12 mouse cellular contexts compared by ENCODE assay signal in the genomic region with DNA sequence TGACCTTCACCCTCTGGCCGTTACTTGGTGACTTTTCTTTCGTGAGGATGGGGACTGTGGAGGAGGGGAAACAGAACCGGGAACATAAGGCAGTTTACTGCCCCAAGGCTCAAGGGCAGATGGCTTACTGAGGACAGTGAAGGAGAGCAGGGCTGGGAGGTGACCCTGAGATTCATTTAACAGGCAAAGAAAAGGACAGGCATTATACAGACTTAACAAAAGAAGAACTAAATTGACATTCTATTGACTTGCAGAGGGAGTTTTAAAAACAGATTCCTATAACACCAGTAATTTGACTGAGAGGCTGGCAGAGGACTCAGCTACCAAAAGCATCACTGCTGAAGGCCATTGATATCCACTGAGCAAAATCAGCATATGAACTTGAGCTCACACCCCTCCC.
"Had no signal": no experiment of that assay in that cellular context is flagged by ENCODE, and none has a peak within 500 bp of the region (broad histone marks: within the 10 kb centered on the region; RNA-seq: fewer than 3 reads in every experiment).

No protein-coding gene starts in this region.

- DNase-seq: kidney, postnatal 25 days; lung, postnatal 14 days; thymus, adult 18-20 months; thymus, postnatal 14 days had no signal

- H3K4me3 ChIP-seq: left cerebral cortex, adult 2 months; limb, embryonic 15.5 days; liver, embryonic 12.5 days; lung, embryonic 15.5 days; megakaryocyte, embryonic 14.5 days; midbrain, embryonic 15.5 days; neural tube, embryonic 12.5 days had no signal

- H3K27ac ChIP-seq: left cerebral cortex, adult 2 months; limb, embryonic 15.5 days; liver, embryonic 12.5 days; lung, embryonic 15.5 days; macrophage; midbrain, embryonic 15.5 days; neural tube, embryonic 12.5 days had no signal

- H3K9me3 ChIP-seq: limb, embryonic 15.5 days; liver, embryonic 12.5 days; lung, embryonic 15.5 days; megakaryocyte, embryonic 14.5 days; midbrain, embryonic 15.5 days; neural tube, embryonic 12.5 days had no signal

- H3K4me1 ChIP-seq: limb, embryonic 15.5 days; liver, embryonic 12.5 days; lung, embryonic 15.5 days; megakaryocyte, embryonic 14.5 days; midbrain, embryonic 15.5 days; neural tube, embryonic 12.5 days had no signal

- H3K27me3 ChIP-seq: liver, embryonic 12.5 days; lung, embryonic 15.5 days; megakaryocyte, embryonic 14.5 days; midbrain, embryonic 15.5 days; neural tube, embryonic 12.5 days had no signal

- H3K9ac ChIP-seq: limb, embryonic 15.5 days; liver, embryonic 12.5 days; lung, embryonic 15.5 days; midbrain, embryonic 15.5 days; neural tube, embryonic 12.5 days had no signal

- H3K36me3 ChIP-seq: limb, embryonic 15.5 days; liver, embryonic 12.5 days; lung, embryonic 15.5 days; midbrain, embryonic 15.5 days; neural tube, embryonic 12.5 days had no signal
